Mouse (Mus musculus) regulatory T cell (primary cell): ENCODE data around the gene Sart3.

Experiments
- in situ Hi-C: fragments of 300-600 bp; cut with MboI, MseI; formaldehyde crosslinking; loops from one replicate; pipeline ENCODE4 v1.15.1; 2025; ENCODE audit warnings: high pct_unique_total_duplicates

Sart3 gene

GRCm38 (mm10) chr5:113771213-113772162 is 822 bp downstream of the Sart3 start:
- in situ Hi-C loops: loop anchor here (5.0 to 10.0 kb wide), 3 partner anchors 46 to 673 kb away; partner anchors contain the start of genes Mmab and Mvk

GRCm38 (mm10) chr5:113768806-113769205 is 3.5 kb downstream of the Sart3 start:
- in situ Hi-C loops: loop anchor here (10.0 kb wide), 1 partner anchor 1424 kb away; the partner anchor contains the start of genes Hps4 and Srrd

DNA sequence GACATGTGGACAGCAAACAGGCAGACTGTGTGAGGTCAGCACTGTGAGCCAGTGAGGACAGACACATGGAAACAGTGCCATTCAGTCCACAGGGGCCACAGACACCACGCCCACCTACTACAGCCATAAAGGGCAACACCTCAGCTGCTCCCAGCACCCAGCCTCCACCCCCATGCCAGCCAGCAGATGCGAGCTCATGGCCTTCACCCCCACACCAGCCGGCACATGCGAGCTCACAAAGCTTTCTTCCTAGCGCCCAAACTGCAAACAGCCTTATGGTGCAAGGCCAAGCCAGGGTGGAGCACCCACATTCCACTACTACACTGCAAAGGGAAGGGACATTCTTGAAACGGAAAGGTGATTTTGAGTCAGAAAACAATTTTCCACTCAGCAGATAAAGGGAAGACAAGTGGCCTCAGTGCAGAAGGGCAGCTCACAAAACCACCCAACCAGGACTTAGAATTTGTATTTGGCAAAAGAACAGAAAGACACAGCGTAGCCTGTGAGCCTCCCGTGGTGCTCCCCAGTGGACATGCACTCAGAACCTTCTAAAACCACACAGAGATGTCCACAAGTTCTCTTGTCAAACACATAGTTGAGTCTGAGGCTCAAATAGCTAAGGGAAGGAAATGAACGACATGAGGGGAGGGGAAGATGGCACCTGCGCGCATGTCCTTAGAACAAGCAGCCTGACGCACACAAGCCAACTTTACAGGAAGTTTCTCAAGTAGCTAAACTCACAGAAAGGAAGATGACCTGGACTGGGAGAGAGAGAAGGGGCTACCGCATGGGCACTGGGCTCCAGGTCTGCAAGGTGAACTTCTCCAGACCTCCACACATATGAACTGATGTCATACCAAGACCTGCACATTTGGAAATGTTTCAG is 6.4 kb downstream of the Sart3 start:
- in situ Hi-C loops: loop anchor here (10.0 kb wide), 1 partner anchor 1421 kb away; the partner anchor contains the start of genes Hps4 and Srrd

DNA sequence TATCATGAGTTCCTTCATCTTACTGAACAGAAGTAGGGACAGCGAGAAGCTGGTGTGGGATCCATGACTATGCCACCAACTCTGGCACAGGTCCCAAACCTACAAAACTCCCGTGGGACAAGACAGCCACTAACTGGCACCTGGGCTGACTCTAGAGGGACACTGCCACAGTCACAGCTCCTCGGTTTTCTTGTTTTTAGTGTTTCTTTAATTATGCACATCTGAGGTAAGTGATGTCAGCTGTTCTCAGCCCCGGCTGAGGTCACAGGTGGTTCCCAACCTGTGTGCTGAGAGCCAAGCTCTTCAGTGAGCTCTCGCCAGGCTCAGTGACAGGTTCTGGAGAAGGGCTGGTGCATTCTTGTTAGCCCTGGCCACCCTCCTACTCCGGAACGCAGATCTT is 7.9 kb downstream of the Sart3 start:
- in situ Hi-C loops: loop anchor here (10.0 kb wide), 1 partner anchor 1420 kb away; the partner anchor contains the start of genes Hps4 and Srrd

GRCm38 (mm10) chr5:113761585-113761984 is 10.7 kb downstream of the Sart3 start:
- in situ Hi-C loops: loop anchor here (10.0 kb wide), 1 partner anchor 1417 kb away; the partner anchor contains the start of genes Hps4 and Srrd

GRCm38 (mm10) chr5:113755347-113756030 is 16.8 kb downstream of the Sart3 start:
- in situ Hi-C loops: no loop called here

DNA sequence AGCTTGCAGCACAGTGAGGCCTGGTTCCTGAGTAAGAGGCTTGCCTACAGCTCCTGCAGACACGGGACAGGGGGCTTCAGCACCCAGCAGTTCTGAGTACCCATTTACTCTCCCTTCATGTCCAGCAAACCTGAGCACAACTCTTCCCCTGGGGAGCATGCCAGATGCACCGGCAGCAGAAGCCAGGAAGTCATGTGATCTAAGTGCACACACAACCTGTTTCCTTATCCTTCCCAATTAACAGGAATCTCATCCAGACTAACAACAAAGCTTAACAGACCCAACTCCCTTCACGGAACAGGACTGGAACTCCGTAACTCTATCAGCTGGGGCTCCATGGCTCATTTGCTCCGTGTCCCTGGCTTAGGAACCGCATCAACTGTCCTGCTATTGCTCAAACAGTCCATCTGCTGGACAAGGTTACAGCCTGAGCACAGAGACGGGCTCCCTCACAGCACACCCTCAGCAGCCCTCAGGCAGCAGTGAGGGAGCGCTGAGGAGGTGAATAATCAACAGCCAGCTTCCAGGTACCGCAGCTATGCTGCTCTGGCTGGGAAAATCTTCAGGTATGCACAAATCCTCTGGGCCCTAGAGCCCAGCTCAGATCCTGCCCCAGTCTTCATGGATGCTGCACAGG is 20.7 kb downstream of the Sart3 start:
- in situ Hi-C loops: no loop called here

GRCm38 (mm10) chr5:113748556-113749331 is 23.6 kb downstream of the Sart3 start:
- in situ Hi-C loops: no loop called here

GRCm38 (mm10) chr5:113747629-113748028 is 24.7 kb downstream of the Sart3 start:
- in situ Hi-C loops: no loop called here

GRCm38 (mm10) chr5:113737607-113738237 is 34.6 kb downstream of the Sart3 start:
- in situ Hi-C loops: loop anchor here (10.0 kb wide), 1 partner anchor 77 kb away; no protein-coding TSS in a partner anchor

GRCm38 (mm10) chr5:113736522-113737164 is 35.7 kb downstream of the Sart3 start:
- in situ Hi-C loops: loop anchor here (10.0 kb wide), 1 partner anchor 78 kb away; no protein-coding TSS in a partner anchor

DNA sequence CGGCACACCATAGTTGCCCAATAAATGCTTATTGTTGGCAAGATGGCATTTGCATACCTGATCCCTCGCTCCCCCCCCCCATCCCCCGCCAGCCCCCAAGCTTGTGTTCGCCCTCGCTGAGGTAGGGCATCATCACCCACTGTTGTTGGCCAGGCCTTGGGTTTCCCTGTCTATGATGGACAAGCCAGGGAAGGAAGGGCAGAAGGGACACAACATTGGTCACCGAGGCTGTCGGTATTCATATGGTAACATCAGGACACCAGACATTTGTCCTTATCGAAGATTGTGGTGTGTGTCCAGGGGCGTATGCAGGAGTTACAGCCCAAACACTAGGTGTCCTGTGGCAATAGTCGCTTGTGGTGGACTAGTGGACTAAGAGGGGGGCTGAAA is 36.2 kb downstream of the Sart3 start:
- in situ Hi-C loops: loop anchor here (10.0 kb wide), 1 partner anchor 79 kb away; no protein-coding TSS in a partner anchor

GRCm38 (mm10) chr5:113735345-113736112 is 36.8 kb downstream of the Sart3 start, which contains the start of gene Ficd:
Gene Ficd (plus strand): TSS chr5:113735803.
- in situ Hi-C loops: loop anchor here (10.0 kb wide), 1 partner anchor 79 kb away; no protein-coding TSS in a partner anchor

- in situ Hi-C loops: loop anchor here (10.0 kb wide), 1 partner anchor 80 kb away; no protein-coding TSS in a partner anchor
Measured at GRCm38 (mm10) chr5:113735023-113735344, 37.3 kb downstream of the Sart3 start.

DNA sequence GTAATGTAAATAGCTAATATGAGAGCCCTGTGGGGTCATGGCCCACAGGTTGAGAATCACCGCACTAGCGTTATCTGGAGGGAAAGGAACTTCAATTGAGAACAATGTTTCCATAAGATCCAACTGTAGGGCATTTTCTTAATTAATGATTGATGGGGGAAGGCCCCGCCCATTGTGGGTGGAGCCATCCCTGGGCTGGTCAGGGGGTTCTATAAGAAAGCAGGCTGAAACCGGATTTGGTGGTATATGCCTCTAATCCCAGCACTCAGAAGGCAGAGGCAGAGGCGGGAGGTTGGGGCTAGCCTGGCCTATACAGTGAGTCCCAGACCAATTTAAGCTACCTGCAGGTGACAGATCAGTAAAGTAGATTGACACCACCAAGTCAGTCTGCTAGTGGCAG is 37.9 kb downstream of the Sart3 start:
- in situ Hi-C loops: loop anchor here (10.0 kb wide), 1 partner anchor 80 kb away; no protein-coding TSS in a partner anchor

- in situ Hi-C loops: loop anchor here (10.0 kb wide), 1 partner anchor 83 kb away; no protein-coding TSS in a partner anchor
Measured at GRCm38 (mm10) chr5:113732182-113732581, 40.1 kb downstream of the Sart3 start.

DNA sequence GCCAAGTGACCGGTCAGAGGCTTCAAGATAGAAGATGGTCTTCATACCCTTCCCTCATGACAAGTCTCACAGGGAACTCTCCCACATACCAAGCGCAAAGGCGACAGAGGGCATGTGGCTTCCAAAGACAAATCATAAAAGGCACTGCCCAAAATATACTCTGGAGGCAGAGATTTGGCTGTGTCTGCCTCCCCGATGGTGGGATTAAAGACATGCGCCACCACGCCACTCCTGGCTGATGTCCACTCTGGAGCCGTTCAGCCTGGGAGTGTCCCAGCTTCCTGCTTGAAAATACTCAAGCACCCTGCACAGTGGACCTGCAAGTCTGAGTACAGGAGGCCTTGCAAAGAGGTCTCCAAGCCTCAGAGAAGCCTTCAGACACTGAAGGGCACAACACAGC is 41.1 kb downstream of the Sart3 start:
- in situ Hi-C loops: loop anchor here (10.0 kb wide), 1 partner anchor 84 kb away; no protein-coding TSS in a partner anchor
